Mouse (Mus musculus) layer of hippocampus, adult 18-20 months (tissue): ENCODE results near the gene Gla. TPM values are rescaled to one million over a fixed set of nuclear protein-coding genes. Genes with fewer than 3 reads are reported as not detected.

Experiments
- total RNA-seq, 2 experiments: library from RNA; stranded (reverse); gene quantifications; 2 replicates each; pipeline ENCODE4 v1.2.3; 2021

Gene Gla
- total RNA-seq, 2 experiments from 2014 or later: 9.5 to 9.8 TPM

Other genes starting within 250 kb of the Gla start
- gene Drp2, start 196.6 kb downstream of the Gla start, total RNA-seq: 10 to 100 TPM; 32.1 to 47.9 TPM
- gene Taf7l, start 124.6 kb downstream of the Gla start, total RNA-seq: not detected
- 10 to 100 TPM; 17.4 to 18.0 TPM for gene Timm8a1, start 59.3 kb downstream of the Gla start, total RNA-seq
- gene Btk, start 17.6 kb downstream of the Gla start, total RNA-seq: 1 to 10 TPM in 1 of 2 experiments, under 1 TPM in 1; 0.74 to 1.1 TPM
- 100 to 1,000 TPM; 151 to 153 TPM for gene Rpl36a, start 15.5 kb downstream of the Gla start, total RNA-seq
- gene Hnrnph2, start 54 bp upstream of the Gla start, total RNA-seq: 100 to 1,000 TPM; 153 to 156 TPM
- gene Armcx4, start 85.4 kb upstream of the Gla start, total RNA-seq: 10 to 100 TPM; 31.6 to 32.8 TPM
- gene Armcx1, start 116.8 kb upstream of the Gla start, total RNA-seq: 10 to 100 TPM; 53.7 to 60.1 TPM
- gene Armcx6, start 150.3 kb upstream of the Gla start, total RNA-seq: 1 to 10 TPM; 7.1 to 7.8 TPM
- 10 to 100 TPM; 72.3 to 85.6 TPM for gene Armcx3, start 155.5 kb upstream of the Gla start, total RNA-seq
- 10 to 100 TPM; 84.3 to 88.8 TPM for gene Armcx2, start 208.1 kb upstream of the Gla start, total RNA-seq